Mouse (Mus musculus) layer of hippocampus, adult 8-10 months (tissue): ENCODE measurements around the gene Olfr303. TPM values are rescaled to one million over a fixed set of nuclear protein-coding genes. Genes with fewer than 3 reads are reported as not detected.
"Not testable (repeated sequence)": the region's sequence is repeated elsewhere in the genome, so short reads cannot be mapped to it uniquely, and the experiment has no call there.

Experiments used
- DNase-seq, 2 experiments: peaks; one replicate each; pipeline ENCODE4 v3.0.0; 2022; ENCODE audit warnings: low spot score in 2 of 2
- total RNA-seq, 4 experiments: library from RNA; stranded (reverse); gene quantifications; 2 replicates each; pipeline ENCODE4 v1.2.4; 2022

Olfr303 gene
- not detected for total RNA-seq

- no peak for DNase-seq
These were observed at the start of gene Olfr303 for GRCm38 (mm10) chr7:86397689-86398088. Gene Olfr303 (minus strand): TSS chr7:86397789.

GRCm38 (mm10) chr7:86403546-86403945 lies 6.0 kb upstream of the Olfr303 start, which contains the start of gene Olfr301:
Gene Olfr301 (plus strand): TSS chr7:86403846.
- DNase-seq, result no peak

- DNase-seq, result no peak
These were observed 11.0 kb downstream of the Olfr303 start, which contains the start of gene Olfr304 for GRCm38 (mm10) chr7:86386558-86386957. Gene Olfr304 (minus strand): TSS chr7:86386658.

- DNase-seq, result no peak
These were observed 11.8 kb downstream of the Olfr303 start for GRCm38 (mm10) chr7:86385769-86386168.

GRCm38 (mm10) chr7:86366828-86367227 lies 30.8 kb downstream of the Olfr303 start, which contains the start of gene Olfr305:
Gene Olfr305 (minus strand): TSS chr7:86366928.
- DNase-seq, result no peak

GRCm38 (mm10) chr7:86346296-86346695 lies 51.3 kb downstream of the Olfr303 start:
- not testable (repeated sequence) for DNase-seq

- DNase-seq, result no peak
These were observed 53.3 kb downstream of the Olfr303 start for GRCm38 (mm10) chr7:86344253-86344652.

GRCm38 (mm10) chr7:86342881-86343565 lies 54.6 kb downstream of the Olfr303 start:
- no peak for DNase-seq

Other genes with a start within 250 kb of the Olfr303 start
- gene Vmn2r75, start 226.0 kb downstream of the Olfr303 start, total RNA-seq, result not detected
- not detected for gene Vmn2r76, start 151.5 kb downstream of the Olfr303 start, total RNA-seq
- gene Olfr310, start 120.6 kb downstream of the Olfr303 start, total RNA-seq, result not detected
- not detected for gene Olfr309, start 84.1 kb downstream of the Olfr303 start, total RNA-seq
- not detected for gene Olfr308, start 72.2 kb downstream of the Olfr303 start, total RNA-seq
- not detected for gene Olfr307, start 60.2 kb downstream of the Olfr303 start, total RNA-seq
- gene Olfr305, start 30.9 kb downstream of the Olfr303 start, total RNA-seq, result not detected
- gene Olfr304, start 11.1 kb downstream of the Olfr303 start, total RNA-seq, result not detected
- gene Olfr301, start 6.1 kb upstream of the Olfr303 start, total RNA-seq, result not detected
- gene Olfr299, start 62.1 kb upstream of the Olfr303 start, total RNA-seq, result not detected
- not detected for gene Olfr298, start 94.7 kb upstream of the Olfr303 start, total RNA-seq
- gene Olfr297, start 122.2 kb upstream of the Olfr303 start, total RNA-seq, result not detected
- not detected for gene Olfr295, start 186.1 kb upstream of the Olfr303 start, total RNA-seq
- not detected for gene Olfr294, start 218.9 kb upstream of the Olfr303 start, total RNA-seq